In the genomic region with DNA sequence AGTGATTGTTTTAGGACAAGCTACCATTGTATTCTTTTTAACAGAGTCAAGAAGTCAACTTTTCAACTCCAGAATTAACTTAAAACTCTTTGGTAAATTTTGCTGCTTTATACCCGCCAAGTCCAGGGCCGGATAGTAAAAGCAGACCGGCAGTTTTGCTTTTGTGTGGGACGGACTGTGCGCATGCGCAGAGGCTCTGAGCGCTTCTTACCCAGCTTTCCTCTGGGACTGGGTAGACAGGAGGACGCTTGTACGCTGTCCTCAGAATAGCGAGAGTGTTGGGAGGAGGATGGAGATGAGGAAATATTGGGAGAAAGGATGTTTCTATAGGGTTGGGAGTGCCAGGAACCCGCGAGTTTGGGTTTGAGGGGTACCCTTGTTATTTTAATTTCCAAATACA, we compare ENCODE assay signal across 9 mouse cellular contexts.
DNase-seq lines count a peak whose midpoint lies in the region; ATAC-seq lines count a peak whose summit lies in the region.
"Had no signal": no experiment of that assay in that cellular context is flagged by ENCODE, and none has a peak within 500 bp of the region (broad histone marks: within the 10 kb centered on the region; RNA-seq: fewer than 3 reads in every experiment).

No protein-coding gene starts in this region.

- H3K9me3 ChIP-seq in forebrain, embryonic 16.5 days (ENCODE audit: control insufficient read depth, low read length) = no peaks in the 10 kb centered on the region
- H3K9me3 ChIP-seq in liver, embryonic 15.5 days (replicated peaks) = no peaks in the 10 kb centered on the region
- no peaks in the 10 kb centered on the region for H3K9me3 ChIP-seq in neural tube, embryonic 13.5 days

- peaks cover 24% of the 10 kb centered on the region for H3K27me3 ChIP-seq in forebrain, embryonic 16.5 days (replicated peaks; ENCODE audit: control insufficient read depth, insufficient read depth, low read length)
- H3K27me3 ChIP-seq in liver, embryonic 15.5 days = peaks cover 40% of the 10 kb centered on the region
- H3K27me3 ChIP-seq in neural tube, embryonic 13.5 days = peaks cover 27% of the 10 kb centered on the region

- peak overlapping the region; percentile 33 for H3K4me3 ChIP-seq in forebrain, embryonic 16.5 days (replicated peaks; ENCODE audit: low read length)
- H3K4me3 ChIP-seq in liver, embryonic 15.5 days (replicated peaks) = peak overlapping the region; percentile 10; the same call in 1 of the 2 replicates
- H3K4me3 ChIP-seq in neural tube, embryonic 13.5 days = peak overlapping the region; percentile 29
- H3K4me3 ChIP-seq: myocyte had no signal

- 2% methylated on average over 12 of the region's 12 CpGs for WGBS in forebrain, embryonic 16.5 days
- WGBS in liver, embryonic 15.5 days (ENCODE audit: insufficient replicate concordance) = 34% methylated on average over 12 of the region's 12 CpGs
- 16% methylated on average over 12 of the region's 12 CpGs for WGBS in neural tube, embryonic 13.5 days

- peak overlapping the region; percentile 67 for H3K4me2 ChIP-seq in forebrain, embryonic 16.5 days (ENCODE audit: low read length)
- peak overlapping the region; percentile 45 for H3K4me2 ChIP-seq in liver, embryonic 15.5 days
- peak overlapping the region; percentile 62 for H3K4me2 ChIP-seq in neural tube, embryonic 13.5 days

- DNase-seq in B cell, adult 2 months = peak; percentile 18 to 29
- DNase-seq in heart, postnatal 25 days (ENCODE audit: low spot score) = peak; percentile 58
- peak; percentile 71 for DNase-seq in layer of hippocampus, adult 11-12 months (ENCODE audit: low spot score)
- DNase-seq in testis, postnatal 10 days (ENCODE audit: low spot score) = peak; percentile 83

- H3K27ac ChIP-seq in forebrain, embryonic 16.5 days (ENCODE audit: low read length) = no peak overlapping the region
- H3K27ac ChIP-seq in liver, embryonic 15.5 days (replicated peaks) = no peak overlapping the region
- H3K27ac ChIP-seq in neural tube, embryonic 13.5 days (replicated peaks) = no peak overlapping the region

- intact Hi-C loops in heart, postnatal 25 days (cut with DNase I) = loop anchor here (5.0 kb wide), 1 partner anchor 88 kb away; no protein-coding TSS in a partner anchor

- ATAC-seq in cerebellum, adult (ENCODE audit: insufficient number of reproducible peaks, low FRiP score, low TSS enrichment) = peak; percentile 31; the same call in 1 of the 2 replicates
- ATAC-seq in forebrain, embryonic 16.5 days = peak; percentile 57
- ATAC-seq in liver, embryonic 15.5 days (ENCODE audit: insufficient read depth) = no peak
- peak; percentile 78 for ATAC-seq in neural tube, embryonic 13.5 days (ENCODE audit: low read depth)

- H3K9ac ChIP-seq in forebrain, embryonic 16.5 days (replicated peaks; ENCODE audit: low read depth, low read length) = peak overlapping the region; percentile 43; the same call in 1 of the 2 replicates
- no peak overlapping the region for H3K9ac ChIP-seq in liver, embryonic 15.5 days
- peak overlapping the region; percentile 60 for H3K9ac ChIP-seq in neural tube, embryonic 13.5 days

- H3K4me1 ChIP-seq in forebrain, embryonic 16.5 days (replicated peaks; ENCODE audit: control insufficient read depth, insufficient read depth, low read length) = peaks cover 14% of the 10 kb centered on the region
- peaks cover 9% of the 10 kb centered on the region for H3K4me1 ChIP-seq in liver, embryonic 15.5 days (replicated peaks)
- peaks cover 43% of the 10 kb centered on the region for H3K4me1 ChIP-seq in neural tube, embryonic 13.5 days (replicated peaks)

- no peaks in the 10 kb centered on the region for H3K36me3 ChIP-seq in forebrain, embryonic 16.5 days (ENCODE audit: control insufficient read depth, insufficient read depth)
- H3K36me3 ChIP-seq in liver, embryonic 15.5 days (replicated peaks) = no peaks in the 10 kb centered on the region
- no peaks in the 10 kb centered on the region for H3K36me3 ChIP-seq in neural tube, embryonic 13.5 days

Comparison
In these comparisons a context has a peak if more than half of its experiments do, and no peak if none do; other contexts are left out.
1. DNase-seq: peak in every context shown above with its lines; median percentile 83 in testis, postnatal 10 days; 71 in layer of hippocampus, adult 11-12 months; 58 in heart, postnatal 25 days; 24 in B cell, adult 2 months.